8 mouse cellular contexts compared by ENCODE assay signal in genomic region chr9:37053601-37054512, GRCm38 (mm10).
A peak's percentile ranks its signal among the peaks of the same experiment; 100 is the strongest.
DNase-seq lines count a peak whose midpoint lies in the region; TF ChIP-seq lines count a peak whose summit lies in the region.

No protein-coding gene starts in this region.

- WGBS in heart, adult 2 months, result 19% methylated on average over 21 of the region's 21 CpGs
- WGBS in small intestine, adult 2 months, result 16% methylated on average over 21 of the region's 21 CpGs

- no peak for TF ChIP-seq CTCF in heart, adult 2 months (IDR thresholded peaks at IDR 0.05)
- no peak for TF ChIP-seq CTCF in small intestine, adult 2 months (IDR thresholded peaks at IDR 0.05; ENCODE audit: extremely low read depth, insufficient read length, insufficient replicate concordance, low read depth, low read length)

- peaks cover 7% of the 10 kb centered on the region; the same call in 1 of the 2 replicates for H3K4me1 ChIP-seq in heart, adult 2 months (ENCODE audit: control insufficient read depth, insufficient read depth, low read length)
- no peaks in the 10 kb centered on the region for H3K4me1 ChIP-seq in small intestine, adult 2 months (ENCODE audit: control insufficient read depth, insufficient read depth, insufficient read length, low read length)

- H3K27me3 ChIP-seq in heart, adult 2 months (ENCODE audit: control insufficient read depth, insufficient read depth, low read length), result no peaks in the 10 kb centered on the region
- H3K27me3 ChIP-seq in small intestine, adult 2 months (ENCODE audit: control insufficient read depth, insufficient read depth, low read length), result no peaks in the 10 kb centered on the region

- DNase-seq in frontal cortex, postnatal 10 days (ENCODE audit: low spot score in 2 of 2), result peak; percentile 38 to 43
- DNase-seq in frontal cortex, postnatal 36 days (ENCODE audit: low spot score in 2 of 2), result no peak
- DNase-seq in embryo, embryonic 10.5 days (ENCODE audit: low spot score), result peak; percentile 95
- DNase-seq in heart, adult 2 months, result peak; percentile 67 to 72
- DNase-seq in kidney, adult 11 months, result peak; percentile 49
- peak; percentile 88 for DNase-seq in lung, postnatal 10 days
- DNase-seq in cerebellum, adult 9-11 months, result no peak

- no peak overlapping the region for H3K9ac ChIP-seq in heart, adult 2 months (ENCODE audit: low read depth, low read length)

- H3K36me3 ChIP-seq in heart, adult 2 months (ENCODE audit: control insufficient read depth, insufficient read depth, low read length), result no peaks in the 10 kb centered on the region
- H3K36me3 ChIP-seq in small intestine, adult 2 months (ENCODE audit: control insufficient read depth, insufficient read depth, low read length), result no peaks in the 10 kb centered on the region

- H3K79me2 ChIP-seq in heart, adult 2 months (replicated peaks; ENCODE audit: control insufficient read depth, insufficient read depth, low read length), result no peaks in the 10 kb centered on the region

- intact Hi-C loops in heart, adult 2 months (cut with DNase I), result no loop called here

- peak overlapping the region; percentile 50 for H3K27ac ChIP-seq in heart, adult 2 months
- peak overlapping the region; percentile 25 for H3K27ac ChIP-seq in small intestine, adult 2 months (ENCODE audit: insufficient read depth, low read depth, low read length)

- no peak overlapping the region for H3K4me3 ChIP-seq in heart, adult 2 months
- no peak overlapping the region for H3K4me3 ChIP-seq in small intestine, adult 2 months (ENCODE audit: low read depth, low read length)

- 0 out of 2 replicates have a peak, but pooled peaks have one; percentile 48 for TF ChIP-seq EP300 in heart, adult 2 months (IDR thresholded peaks at IDR 0.05; ENCODE audit: insufficient read depth, low read depth, low read length)

- TF ChIP-seq POLR2A in heart, adult 2 months (IDR thresholded peaks at IDR 0.05; ENCODE audit: insufficient read depth, low read depth, low read length), result 0 out of 2 replicates have a peak, but pooled peaks have one; percentile 19
- TF ChIP-seq POLR2A in small intestine, adult 2 months (IDR thresholded peaks at IDR 0.05; ENCODE audit: low read depth, low read length), result no peak

Comparison
In these comparisons a context has a peak if more than half of its experiments do, and no peak if none do; other contexts are left out.
1. DNase-seq: peak in frontal cortex, postnatal 10 days (2 of 2), embryo, embryonic 10.5 days (single experiment), heart, adult 2 months (2 of 2), kidney, adult 11 months (single experiment) and lung, postnatal 10 days (single experiment); none in frontal cortex, postnatal 36 days (0 of 2) and cerebellum, adult 9-11 months (single experiment).